Mouse (Mus musculus): ENCODE results near the gene Wdr64. TPM values are rescaled to one million over a fixed set of nuclear protein-coding genes. Genes with fewer than 3 reads are reported as not detected.
A peak's percentile ranks its signal among the peaks of the same experiment; 100 is the strongest.

Gene Wdr64
- total RNA-seq (2021) = not detected
- long read RNA-seq, experiment 1 = 0 reads
- long read RNA-seq, experiment 2 = 0 reads

DNA sequence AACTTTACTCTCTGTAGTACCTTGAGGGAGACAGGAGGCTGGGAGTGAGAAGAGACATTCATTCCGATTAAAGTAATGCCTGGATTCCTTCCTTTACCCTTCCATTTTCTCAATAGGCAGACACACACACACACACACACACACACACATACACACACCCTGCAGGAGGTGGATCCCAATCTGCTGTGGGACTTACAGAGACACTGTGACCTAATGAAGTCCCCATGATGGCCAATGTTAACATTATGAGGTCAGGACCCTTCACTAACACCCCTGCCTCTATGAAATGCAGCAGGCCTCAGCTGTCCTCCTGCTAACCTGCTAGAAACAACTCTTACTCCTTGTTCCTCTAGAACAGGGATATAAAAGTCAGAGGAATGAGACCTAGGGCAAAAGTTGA is at the start of gene Wdr64:
Gene Wdr64 (plus strand): TSS at position 301 of the 400 bp plus-strand sequence.
- no peak for DNase-seq

DNA sequence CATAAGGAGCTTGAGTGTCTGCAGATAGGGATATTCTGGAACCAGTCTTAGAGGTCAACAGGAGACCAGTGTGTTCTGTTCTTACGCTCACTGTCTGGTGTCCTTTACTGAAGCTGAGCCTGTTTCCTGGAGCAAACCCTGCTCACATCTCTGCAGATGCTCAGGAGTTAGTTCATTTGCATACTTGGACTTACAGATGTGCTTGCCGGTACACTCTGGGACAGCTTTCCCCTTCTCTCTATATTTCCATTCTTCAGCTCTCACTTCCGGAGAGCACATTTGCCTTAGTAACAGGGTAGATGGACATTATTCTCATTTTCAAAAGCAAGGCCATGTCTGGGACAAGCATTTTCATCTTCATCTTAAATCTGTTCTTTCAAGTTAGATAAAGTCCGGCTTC is 49.8 kb upstream of the Wdr64 start:
- DNase-seq = no peak

DNA sequence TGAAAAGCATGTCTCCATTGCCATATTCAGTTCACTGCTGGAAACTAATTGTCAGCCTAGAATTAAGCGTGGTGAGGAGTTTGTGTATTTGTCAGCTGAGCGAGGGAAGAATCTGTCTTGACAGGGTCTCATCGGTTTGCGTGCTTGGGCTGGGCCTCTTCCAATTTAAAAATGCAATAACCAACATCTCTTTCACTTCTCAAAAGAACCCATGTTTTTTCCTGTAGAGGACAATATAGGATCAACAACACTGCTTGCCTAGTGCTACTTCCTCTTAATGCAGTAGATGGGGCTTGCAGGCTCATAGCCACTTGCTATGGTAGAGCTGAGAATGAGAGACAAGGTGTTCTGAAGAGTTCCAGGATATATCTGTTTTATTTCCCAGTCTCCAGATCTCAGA is 38.5 kb upstream of the Wdr64 start:
- DNase-seq = no peak

DNA sequence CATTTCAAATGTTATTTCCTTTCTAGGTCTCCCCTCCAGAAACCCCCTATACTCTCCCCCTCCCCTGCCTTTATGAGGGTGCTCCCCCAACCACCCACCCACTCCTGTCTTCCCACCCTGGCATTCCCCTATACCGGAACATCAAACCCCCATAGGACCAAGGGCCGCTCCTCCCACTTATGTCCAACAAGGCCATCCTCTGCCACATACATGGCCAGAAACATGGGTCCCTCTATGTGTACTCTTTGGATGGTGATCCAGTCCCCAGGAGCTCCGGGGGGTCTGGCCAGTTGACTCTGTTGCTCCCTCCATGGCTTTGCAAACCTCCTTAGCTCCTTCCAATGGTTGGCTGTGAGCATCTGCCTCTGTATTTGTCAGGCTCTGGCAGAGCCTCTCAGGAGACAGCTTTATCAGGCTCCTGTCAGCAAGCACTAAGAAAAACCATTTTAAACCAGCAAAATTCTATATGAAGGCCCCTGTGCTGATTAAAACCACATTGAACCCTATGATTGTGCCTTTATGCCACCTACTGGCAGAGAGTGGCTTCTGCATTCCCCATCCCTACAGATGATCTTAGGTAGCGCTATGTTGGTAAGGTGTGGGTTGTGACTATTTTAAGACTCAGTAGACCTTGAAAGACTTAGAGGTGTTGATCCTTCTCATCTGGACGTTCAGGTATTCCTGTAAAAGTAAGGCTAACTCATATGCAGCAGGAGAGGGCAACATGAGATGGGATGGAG is 29.6 kb upstream of the Wdr64 start:
- no peak for DNase-seq

DNA sequence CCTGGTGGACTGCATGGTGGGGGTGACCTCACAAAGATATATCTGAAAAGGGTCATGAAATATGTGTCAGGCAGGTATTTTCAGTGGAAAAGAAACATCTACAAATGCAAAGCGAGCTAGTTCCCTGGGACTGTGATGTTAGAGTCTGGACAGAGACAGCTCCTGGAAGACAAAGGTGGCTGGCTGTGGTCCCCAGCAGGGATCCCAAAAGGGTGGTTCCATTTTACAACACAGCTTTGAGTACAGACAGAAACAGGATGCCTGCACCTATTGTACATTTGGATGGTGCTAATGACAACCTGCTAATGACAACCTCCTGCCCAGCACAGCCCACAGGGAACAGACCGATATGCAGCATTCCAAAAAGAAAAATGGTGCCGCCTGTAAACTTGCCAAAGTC is 28.9 kb upstream of the Wdr64 start:
- DNase-seq = no peak

DNA sequence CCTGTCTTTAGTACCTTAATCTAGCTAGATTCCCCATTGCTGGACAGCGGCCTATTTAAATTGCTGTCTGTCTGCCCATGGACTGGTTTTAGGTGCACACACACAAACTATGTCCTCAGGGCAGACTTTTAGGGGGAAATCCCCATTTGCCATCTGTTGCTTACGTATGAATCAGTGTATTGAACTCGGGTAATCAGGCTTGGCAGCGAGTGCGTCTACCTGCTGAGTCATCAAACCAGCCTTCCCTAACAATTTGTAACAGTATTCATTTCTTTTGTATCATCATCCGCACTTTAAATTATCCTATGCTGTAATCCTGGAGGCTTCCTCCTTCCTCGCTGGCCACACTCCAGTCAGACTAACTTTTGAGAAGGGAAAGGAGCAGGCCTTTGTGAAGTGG is 28.4 kb upstream of the Wdr64 start:
- no peak for DNase-seq

DNA sequence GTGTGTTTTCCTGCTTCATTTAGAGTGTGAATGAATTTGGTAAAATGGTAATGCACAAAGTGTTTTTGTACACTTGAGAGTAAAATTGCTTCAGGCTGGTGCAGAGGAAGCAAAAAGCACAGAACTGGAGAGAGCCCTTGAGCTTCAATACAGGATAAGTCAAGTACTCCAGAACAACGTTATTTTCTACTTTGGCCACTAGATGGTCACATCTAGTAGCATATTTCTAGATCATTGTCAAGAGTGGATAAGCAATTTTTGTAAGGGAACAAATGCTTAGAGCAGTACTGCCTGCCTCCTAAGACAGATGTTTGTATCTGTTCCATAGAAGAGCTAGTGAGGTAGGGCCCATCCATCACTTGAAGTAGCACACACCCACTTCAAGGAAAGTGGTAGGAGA is 26.8 kb upstream of the Wdr64 start:
- DNase-seq = no peak

DNA sequence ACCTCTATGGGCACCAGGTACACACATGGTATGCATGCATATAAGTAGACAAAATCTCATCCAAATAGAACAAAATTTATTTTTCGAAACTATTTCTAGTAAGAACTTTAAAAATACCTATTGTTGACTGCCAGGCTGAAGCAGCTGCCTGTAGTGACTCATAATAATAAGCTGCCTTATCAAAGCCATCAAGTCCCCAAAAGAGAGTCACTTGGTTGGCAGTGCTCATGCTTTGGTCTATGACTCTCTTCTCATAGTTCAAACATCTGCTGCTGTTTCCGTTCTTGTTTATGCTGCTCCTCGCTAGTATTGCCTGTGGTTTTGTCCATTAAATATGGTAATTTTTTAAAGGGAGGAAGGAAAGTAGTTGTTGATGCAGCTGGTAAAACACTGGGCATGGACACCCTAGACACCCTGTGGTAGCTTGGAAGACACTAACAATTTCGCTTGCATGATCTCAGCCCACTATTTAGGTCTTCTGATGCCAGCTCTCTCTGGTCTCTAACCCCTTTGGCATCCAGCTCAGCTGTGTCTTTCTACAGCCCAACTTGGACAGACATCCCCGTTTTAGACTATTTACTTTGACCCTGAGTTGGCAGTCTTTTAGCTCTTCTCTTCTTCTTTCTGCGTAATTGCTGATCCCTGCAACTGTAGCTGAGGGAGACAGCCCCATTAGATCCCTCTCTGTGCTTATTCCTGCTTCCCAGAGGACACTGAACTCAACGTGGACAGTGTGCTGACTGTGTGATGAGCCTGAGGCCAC is 24.6 kb upstream of the Wdr64 start:
- no peak for DNase-seq

DNA sequence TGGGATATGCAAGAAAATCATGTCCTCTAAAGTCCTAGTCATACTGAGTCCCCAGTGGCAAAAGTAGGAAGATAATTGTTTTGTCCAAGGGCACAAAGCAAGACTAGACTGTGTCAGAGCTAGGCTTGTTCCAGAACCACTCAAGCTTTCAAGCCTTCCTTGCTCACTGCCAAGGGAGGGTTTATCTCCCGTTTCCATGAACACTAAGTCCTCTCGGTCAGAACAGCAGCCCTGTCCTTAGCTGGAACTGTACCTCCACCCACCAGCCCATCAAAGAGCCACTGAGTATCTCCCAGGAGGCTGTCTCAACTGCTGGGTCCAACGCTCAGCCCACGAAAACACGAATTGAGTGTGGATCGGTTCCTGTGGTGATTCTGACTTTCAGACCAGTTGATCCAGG is 23.3 kb upstream of the Wdr64 start:
- no peak for DNase-seq

DNA sequence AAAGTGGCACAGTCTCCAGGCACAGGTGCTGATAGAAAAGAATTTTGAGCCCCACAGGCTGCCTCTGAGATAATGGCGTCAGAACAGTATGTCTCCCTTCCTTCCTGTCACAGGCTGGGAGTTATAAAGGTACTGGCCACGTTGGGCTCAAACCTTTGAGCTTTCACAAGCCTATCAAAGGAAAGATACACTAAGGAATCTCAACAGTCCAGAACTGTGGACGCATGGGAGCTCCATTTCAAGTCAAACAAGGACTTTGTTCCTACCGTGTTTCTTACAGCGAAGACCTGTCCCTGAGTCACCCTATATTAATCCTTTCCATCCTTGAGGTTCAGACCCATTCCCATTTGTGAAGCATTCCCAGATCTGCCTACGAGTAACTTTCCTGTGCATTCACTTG is 20.9 kb upstream of the Wdr64 start:
- no peak for DNase-seq

DNA sequence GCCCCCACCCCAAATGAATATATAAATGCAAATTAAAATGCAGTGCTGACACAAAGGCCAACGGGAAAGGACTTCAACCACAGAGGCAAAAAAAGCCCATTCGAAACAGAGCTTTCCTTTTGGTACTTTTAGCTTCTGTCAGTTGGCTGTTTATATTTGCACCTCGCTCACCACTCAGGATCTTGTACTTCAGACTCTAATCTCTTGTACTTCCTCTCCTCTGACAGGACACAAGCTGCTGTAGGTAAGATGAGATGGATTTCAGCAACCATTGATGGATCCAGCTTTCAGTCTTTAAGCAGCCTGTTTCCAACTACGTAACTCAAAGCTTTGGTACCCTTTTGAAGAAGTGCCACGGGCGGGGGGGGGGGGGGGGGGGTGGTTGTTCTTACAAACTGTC is 17.4 kb upstream of the Wdr64 start:
- DNase-seq = no peak

DNA sequence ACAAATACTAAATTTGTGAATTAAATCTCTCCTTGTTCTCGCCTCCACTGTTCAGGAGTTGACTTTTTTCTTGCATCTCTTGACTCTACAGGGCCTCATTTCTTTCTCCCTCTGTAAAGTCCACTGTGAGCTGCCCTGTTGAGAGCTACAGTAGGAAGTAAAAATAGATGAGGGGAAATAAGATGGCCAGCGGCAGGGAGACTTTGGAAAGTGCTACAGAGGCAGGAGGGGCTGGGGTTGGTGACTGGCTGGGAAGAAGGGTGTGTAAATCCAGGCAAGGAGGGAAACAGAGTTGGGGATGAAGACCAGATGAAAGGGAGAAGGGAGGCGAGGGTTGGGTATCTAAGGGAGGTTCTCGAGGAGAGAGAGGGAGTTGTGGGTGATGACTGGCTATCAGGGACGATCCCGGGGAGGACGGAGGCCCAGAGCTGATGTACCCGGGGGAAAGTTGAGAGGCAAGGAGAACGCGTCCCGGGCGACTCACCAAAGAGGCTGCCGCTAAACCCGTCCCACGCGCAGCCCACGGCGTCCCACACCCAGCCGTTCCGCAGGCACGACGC is 6.6 kb upstream of the Wdr64 start:
- no peak for DNase-seq

DNA sequence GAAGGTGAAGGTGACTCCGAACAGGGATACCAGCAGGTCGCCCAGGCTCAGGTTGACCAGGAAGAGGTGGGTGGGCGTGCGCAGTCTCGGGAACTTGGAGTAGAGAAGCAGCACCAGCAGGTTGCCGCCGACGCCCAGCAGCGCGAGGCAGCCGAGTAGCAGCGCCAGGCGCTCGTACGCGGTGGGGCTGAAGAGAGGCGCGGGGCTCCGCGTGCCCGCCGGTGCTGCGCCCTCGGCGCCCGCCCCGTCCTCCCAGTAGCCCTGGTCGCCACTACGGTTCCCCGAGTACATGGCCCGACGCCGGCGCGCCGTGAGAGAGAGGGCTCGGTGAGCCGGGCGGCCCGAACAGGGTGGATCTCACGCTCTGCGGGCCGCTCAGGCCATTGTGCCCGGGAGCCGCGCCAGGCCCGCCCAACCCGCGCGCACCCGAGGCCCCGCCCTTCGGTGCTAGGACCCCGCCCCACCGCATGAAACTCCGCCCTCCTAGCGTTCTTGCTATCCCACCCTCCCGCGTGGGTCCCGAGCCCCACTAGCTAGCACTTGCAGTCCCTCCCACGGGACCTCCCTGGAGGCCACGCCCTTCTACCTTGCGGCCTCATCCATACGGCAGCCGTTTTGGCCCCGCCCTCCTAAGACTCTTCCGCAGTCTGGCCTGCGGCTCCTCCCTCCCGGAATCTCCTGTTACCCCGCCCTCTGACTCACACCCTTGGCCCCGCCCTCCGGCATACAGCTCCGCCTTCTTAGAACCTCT is 6.0 kb upstream of the Wdr64 start, which contains the start of the genes Opn3 and Chml:
Gene Opn3 (minus strand): TSS at position 531 of the 751 bp plus-strand sequence.
Gene Chml (minus strand): TSS at position 656 of the 751 bp plus-strand sequence.
- DNase-seq = peak; percentile 99

DNA sequence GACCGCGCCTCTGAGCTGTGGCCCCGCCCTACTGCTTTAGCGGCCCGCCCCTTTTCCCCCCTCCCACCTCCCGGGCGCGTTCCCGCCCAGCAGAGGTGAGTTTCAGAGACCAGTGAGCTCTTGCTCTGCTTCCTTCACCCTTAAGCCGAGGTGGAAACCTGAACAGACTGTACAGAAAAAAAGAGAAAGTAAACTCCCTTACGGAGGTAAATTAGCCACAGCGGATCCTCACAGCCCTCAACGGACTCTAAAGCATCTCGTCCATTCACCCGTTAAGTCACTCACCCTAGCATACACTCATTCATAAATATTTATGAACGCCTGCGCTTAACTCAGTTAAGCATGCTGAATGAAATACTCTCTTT is 5.4 kb upstream of the Wdr64 start:
- DNase-seq = no peak

DNA sequence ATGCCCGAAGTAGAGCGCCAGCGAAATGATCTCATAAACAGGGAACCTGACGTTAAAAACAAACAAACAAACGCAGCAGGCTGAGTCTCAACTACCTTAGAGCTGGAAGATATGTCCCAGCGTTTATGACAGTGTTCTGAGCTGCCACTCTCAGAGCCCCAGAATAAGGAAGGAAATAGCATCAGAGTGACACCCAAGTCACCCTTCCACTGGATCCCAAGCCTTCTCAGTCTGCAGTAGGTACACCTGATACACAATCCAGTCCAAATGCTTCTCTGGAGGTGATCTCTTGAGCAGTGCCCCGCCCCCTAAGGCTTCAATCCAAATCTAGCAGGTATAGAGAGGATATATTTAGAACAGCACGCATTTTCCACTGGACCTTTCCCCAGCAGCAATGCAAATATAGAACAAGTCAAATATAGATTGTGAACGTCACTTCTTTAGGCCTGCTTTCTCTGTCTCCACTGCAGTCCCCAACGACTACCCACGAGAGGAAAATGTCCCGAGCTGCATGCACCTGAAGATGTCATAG is 4.9 kb upstream of the Wdr64 start:
- DNase-seq = no peak

DNA sequence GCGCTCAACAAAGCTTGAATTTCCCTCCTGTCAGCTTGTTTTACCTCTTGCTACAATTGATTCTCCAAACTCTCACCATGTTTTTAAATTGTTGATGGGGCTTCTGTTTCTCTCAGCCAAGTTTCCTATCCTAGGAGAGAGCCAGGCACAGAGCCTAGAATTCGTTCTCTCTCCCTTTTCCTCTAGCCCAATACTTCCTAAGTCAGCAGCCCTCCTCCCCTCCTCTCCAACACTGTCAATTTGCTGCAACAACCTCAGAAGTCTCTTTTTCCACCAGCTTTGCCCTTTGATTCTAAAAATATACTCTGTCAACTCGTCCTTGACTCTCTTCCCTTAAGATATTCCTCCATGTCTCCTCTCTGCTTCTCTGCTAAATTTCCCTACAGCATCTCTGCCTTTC is 982 bp downstream of the Wdr64 start:
- no peak for DNase-seq

DNA sequence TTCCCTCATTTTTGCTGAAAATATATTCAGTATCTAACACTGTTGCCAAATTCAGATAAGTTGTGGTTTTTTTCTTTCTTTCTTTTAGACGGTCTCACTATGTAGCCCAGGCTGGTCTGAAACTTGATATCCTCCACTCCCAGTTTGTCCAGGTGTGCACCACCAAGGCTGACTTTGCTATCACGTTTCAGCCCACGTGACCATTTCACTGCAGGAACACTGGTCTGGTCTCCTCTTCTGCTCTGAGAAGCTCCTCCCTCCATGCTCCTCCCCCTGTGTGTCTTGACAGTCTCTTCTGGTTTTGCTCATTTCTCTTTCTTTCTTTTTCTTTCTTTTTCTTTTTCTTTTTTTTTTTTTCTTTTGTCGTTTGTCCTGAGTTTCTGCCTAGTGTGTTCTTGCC is 1.4 kb downstream of the Wdr64 start:
- no peak for DNase-seq

DNA sequence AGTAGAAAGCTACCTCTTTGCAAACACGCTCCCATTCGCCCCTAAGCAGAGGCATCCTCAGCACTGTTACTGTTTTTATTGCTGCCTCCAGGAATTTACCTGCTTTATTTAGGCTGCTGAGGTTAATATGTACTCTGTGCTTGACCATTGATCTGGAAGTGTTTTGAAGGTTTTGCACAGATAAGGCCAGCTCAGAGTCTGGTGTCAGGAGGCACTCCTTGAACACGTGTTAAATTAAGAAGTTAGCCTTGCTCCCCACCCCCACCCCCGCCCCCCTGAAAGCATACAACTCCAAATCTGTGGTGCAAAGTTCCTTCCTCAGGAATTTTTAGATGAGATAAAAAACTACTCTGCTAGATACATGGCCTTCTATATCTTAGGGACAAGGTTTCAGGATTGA is 2.8 kb downstream of the Wdr64 start:
- no peak for DNase-seq

DNA sequence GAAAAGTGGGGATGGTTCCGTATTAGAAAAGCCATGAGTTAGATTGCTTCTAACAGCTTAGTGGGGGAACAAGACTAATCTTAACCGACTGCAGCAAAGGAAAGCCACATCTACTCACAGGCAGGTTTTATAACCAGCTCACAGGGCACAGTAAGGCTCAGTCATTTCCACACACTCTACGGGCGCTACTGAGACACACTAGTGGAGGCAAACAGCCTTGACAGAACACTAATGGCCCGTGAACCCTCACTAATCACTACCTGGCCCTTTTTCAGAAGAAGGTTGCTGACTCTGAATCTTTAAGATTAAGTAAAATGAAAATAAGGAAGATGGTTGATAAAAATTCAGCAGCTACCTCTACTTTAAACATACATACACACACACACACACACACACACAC is 9.2 kb downstream of the Wdr64 start:
- no peak for DNase-seq

DNA sequence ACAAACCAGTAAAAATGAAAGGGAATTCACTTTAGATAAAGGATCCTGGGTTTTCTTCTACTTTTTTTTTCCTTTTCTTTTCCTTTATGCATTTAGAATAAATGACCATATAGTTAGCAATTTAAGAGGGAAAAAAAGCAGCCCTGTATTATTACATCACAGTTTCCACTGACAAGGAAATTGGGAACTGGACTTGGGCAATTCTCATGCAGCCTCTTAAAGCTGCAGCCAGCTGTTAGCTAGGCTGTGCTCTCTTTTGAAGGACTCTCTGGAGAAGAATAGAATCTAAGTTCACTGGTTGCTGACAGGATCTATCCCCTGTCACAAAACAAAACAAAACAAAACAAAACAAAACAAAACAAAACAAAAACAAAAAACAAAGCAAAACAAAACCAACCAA is 9.6 kb downstream of the Wdr64 start:
- DNase-seq = no peak

DNA sequence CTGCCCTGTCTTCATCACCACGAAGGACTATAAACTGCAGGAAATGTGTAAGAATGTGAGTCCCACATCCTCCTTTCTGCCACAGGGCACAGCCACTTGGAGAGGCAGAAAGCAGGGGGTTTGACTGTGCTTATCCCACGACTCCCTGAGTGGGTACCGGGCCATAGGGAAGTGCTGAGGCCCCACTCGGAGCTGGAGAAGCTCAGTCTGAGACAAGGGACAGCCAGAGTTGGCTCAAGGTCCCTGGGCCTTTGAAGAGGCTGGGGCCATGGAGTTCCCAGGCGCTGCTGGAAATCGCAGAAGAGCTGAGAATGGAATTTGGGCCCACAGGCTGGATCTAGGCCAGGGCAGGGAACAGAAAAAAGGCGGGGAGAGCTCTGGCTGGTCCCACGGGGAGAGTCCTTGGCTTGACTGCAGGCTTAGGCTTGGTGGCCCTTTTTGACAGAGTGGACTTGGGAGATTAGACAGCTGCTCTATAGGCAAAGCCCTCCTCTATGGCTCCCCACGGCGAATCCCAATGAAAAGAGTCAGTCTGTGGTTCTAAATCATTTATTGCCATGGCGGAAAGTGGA is 14.0 kb downstream of the Wdr64 start:
- DNase-seq = peak; percentile 16

DNA sequence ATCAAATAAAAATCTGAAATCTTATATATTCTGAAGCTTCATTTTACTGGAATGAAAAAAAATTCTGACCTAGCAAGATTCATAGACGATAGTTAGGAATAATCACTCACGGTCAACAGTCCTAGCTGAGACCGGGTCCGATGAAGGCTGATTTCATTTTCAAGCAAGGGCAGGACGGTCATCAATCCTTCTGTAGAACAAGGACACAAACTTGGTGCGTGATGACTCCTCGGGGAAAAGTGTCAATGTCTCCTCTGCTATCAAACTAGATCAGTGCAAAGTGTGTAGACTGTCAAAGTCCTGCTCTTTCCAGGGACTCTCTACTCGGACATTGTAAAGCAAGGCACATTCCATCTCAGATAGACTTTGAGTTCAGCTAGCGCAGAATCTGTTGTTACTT is 18.4 kb downstream of the Wdr64 start:
- no peak for DNase-seq
